Mouse (Mus musculus) fibroblast of lung, adult 2 months (primary cell): Measurements from ENCODE around the gene Sema3g.

Source experiments
- DNase-seq: peaks from one replicate; pipeline ENCODE4 v3.0.0-alpha.2; 2011; ENCODE audit warnings: low read depth

Gene Sema3g

GRCm38 (mm10) chr14:31272164-31272563, 54.5 kb downstream of the Sema3g start:
- DNase-seq: peak; percentile 22
